Mouse (Mus musculus) liver, postnatal 0 days (tissue): Measurements from ENCODE around the gene Ifngr2.

ENCODE experiments used
- CTCF ChIP-seq: sonication (generic); IDR thresholded peaks from 2 replicates; pipeline ENCODE4 v1.5.1; 2016; ENCODE audit warnings: antibody characterized with exemption, low read depth
- EP300 ChIP-seq: IDR thresholded peaks from 2 replicates; pipeline ENCODE4 v1.6.1; 2016; ENCODE audit warnings: antibody characterized with exemption, low read depth, mild to moderate bottlenecking

DNA sequence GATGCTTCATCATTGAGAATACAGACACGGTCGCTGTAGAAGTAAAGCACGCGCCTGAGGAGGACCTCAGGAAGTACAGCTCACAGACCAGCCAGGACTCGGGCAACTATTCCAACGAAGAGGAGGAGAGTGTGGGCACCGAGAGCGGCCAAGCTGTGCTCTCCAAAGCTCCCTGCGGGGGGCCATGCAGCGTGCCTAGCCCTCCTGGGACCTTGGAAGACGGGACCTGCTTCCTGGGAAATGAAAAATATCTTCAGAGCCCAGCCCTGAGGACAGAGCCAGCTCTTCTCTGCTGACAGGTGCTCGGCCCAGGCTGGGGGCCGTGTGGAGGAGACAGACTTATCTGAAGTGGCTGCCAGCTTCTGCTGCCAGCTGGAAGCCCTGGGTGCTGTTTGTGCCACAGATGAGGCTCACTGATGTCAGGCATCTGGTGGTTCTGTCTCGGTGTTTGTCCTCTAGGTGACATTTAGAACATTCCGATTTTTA lies 41.7 kb upstream of the Ifngr2 start:
- TF ChIP-seq CTCF (no peak), EP300 (no peak)
